Mouse (Mus musculus) cerebellum, adult 18-20 months (tissue): ENCODE data around the gene Psd4.

ENCODE experiments used
- DNase-seq, 2 experiments: peaks; one replicate each; pipeline ENCODE4 v3.0.0; 2021

Gene Psd4

GRCm38 (mm10) chr2:24386158-24386963 lies 19.0 kb downstream of the Psd4 start:
- DNase-seq = no peak

GRCm38 (mm10) chr2:24386964-24387320 lies 19.6 kb downstream of the Psd4 start:
- no peak for DNase-seq

GRCm38 (mm10) chr2:24387361-24388283 lies 20.2 kb downstream of the Psd4 start:
- DNase-seq = no peak

- no peak for DNase-seq
Measured at GRCm38 (mm10) chr2:24393251-24393650, 25.9 kb downstream of the Psd4 start.

GRCm38 (mm10) chr2:24397115-24397514 lies 29.7 kb downstream of the Psd4 start:
- no peak for DNase-seq

- DNase-seq = no peak
Measured at GRCm38 (mm10) chr2:24400711-24401110, 33.3 kb downstream of the Psd4 start.

- DNase-seq = peak; percentile 72 to 78
Measured at GRCm38 (mm10) chr2:24405345-24406012, 38.1 kb downstream of the Psd4 start.

GRCm38 (mm10) chr2:24407701-24408485 lies 40.5 kb downstream of the Psd4 start:
- peak; percentile 64 to 68 for DNase-seq

- DNase-seq = peak; percentile 62 to 72
Measured at GRCm38 (mm10) chr2:24409166-24409565, 41.8 kb downstream of the Psd4 start.

GRCm38 (mm10) chr2:24413172-24413571 lies 45.8 kb downstream of the Psd4 start:
- DNase-seq = no peak

- no peak for DNase-seq
Measured at GRCm38 (mm10) chr2:24413677-24414076, 46.3 kb downstream of the Psd4 start.

- no peak for DNase-seq
Measured at GRCm38 (mm10) chr2:24416668-24417067, 49.3 kb downstream of the Psd4 start.

- DNase-seq = no peak
Measured at GRCm38 (mm10) chr2:24417106-24417505, 49.7 kb downstream of the Psd4 start.

- no peak for DNase-seq
Measured at GRCm38 (mm10) chr2:24417564-24417963, 50.2 kb downstream of the Psd4 start.

- DNase-seq = no peak
Measured at GRCm38 (mm10) chr2:24421211-24421863, 54.0 kb downstream of the Psd4 start.

GRCm38 (mm10) chr2:24422815-24423214 lies 55.4 kb downstream of the Psd4 start:
- DNase-seq = no peak

- DNase-seq = no peak
Measured at GRCm38 (mm10) chr2:24425630-24426029, 58.2 kb downstream of the Psd4 start.

- no peak for DNase-seq
Measured at GRCm38 (mm10) chr2:24427866-24428675, 60.7 kb downstream of the Psd4 start.

- DNase-seq = no peak
Measured at GRCm38 (mm10) chr2:24429806-24430205, 62.4 kb downstream of the Psd4 start.

- no peak for DNase-seq
Measured at GRCm38 (mm10) chr2:24434670-24435069, 67.3 kb downstream of the Psd4 start.

GRCm38 (mm10) chr2:24435699-24436098 lies 68.3 kb downstream of the Psd4 start:
- no peak for DNase-seq
